Mouse (Mus musculus) ES-E14 (cell line): Measurements from ENCODE around the gene Ctss.

Experiments
- CHD2 ChIP-seq: IDR thresholded peaks from 2 replicates; pipeline ENCODE4 v1.6.1; 2014; ENCODE audit warnings: mild to moderate bottlenecking, low read depth, low read length, inconsistent platforms
- HCFC1 ChIP-seq: IDR thresholded peaks from 2 replicates; pipeline ENCODE4 v1.6.1; 2012; ENCODE audit warnings: low read length, inconsistent platforms, borderline replicate concordance; ENCODE audit not compliant: insufficient read depth
- MAFK ChIP-seq: IDR thresholded peaks from 2 replicates; pipeline ENCODE4 v1.6.1; 2014; ENCODE audit warnings: mild to moderate bottlenecking, low read depth, low read length, inconsistent platforms; ENCODE audit not compliant: insufficient read depth
- ZC3H11A ChIP-seq: IDR thresholded peaks from 2 replicates; pipeline ENCODE4 v1.6.1; 2012; ENCODE audit warnings: low read depth, mild to moderate bottlenecking, inconsistent platforms, low read length, borderline replicate concordance
- ZNF384 ChIP-seq: IDR thresholded peaks from 2 replicates; pipeline ENCODE4 v1.6.1; 2012; ENCODE audit warnings: low read depth, low read length, inconsistent platforms

- no peak for TF ChIP-seq ZNF384
- TF ChIP-seq HCFC1: no peak
- TF ChIP-seq CHD2: no peak
- TF ChIP-seq MAFK: no peak
- no peak for TF ChIP-seq ZC3H11A
These were observed 74.7 kb downstream of the Ctss start for GRCm38 (mm10) chr3:95601287-95601686.
